In the genomic region with DNA sequence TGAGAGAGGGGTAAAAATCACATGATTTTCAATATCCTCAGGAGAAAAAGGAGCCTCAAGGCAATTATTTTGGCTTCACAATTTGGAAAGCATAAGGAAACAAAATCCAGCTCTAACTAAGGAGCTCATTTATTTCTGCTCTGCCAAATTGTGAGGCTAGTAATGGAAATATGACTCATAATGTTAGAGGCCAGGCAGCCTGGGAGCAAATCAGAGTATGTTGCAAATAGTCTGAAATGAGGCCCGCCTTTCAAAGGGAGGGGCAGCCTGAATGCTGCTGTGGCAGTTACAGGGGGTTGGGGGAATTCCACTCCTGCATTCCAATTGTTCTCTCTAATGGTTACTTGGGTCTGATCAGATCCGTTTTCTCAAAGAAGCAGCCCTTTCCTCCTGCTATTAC, we compare ENCODE assay signal across 12 mouse cellular contexts. TPM values are rescaled to one million over a fixed set of nuclear protein-coding genes. Genes with fewer than 3 reads are reported as not detected.
DNase-seq lines count a peak whose midpoint lies in the region; ATAC-seq and TF ChIP-seq lines count a peak whose summit lies in the region.
"Had no signal": no experiment of that assay in that cellular context is flagged by ENCODE, and none has a peak within 500 bp of the region (broad histone marks: within the 10 kb centered on the region; RNA-seq: fewer than 3 reads in every experiment).

No protein-coding gene starts in this region.

- in situ Hi-C loops in Patski (cut with MboI; ENCODE audit: low pct_unique_long_range_greater_than_20kb): no loop called here

- no peaks in the 10 kb centered on the region; the same call in 1 of the 2 replicates for H3K9me3 ChIP-seq in kidney, embryonic 16.5 days (ENCODE audit: low read length)
- no peaks in the 10 kb centered on the region for H3K9me3 ChIP-seq in midbrain, embryonic 10.5 days (replicated peaks)
- H3K9me3 ChIP-seq: heart, embryonic 15.5 days; limb, embryonic 15.5 days had no signal

- no peaks in the 10 kb centered on the region; the same call in 1 of the 2 replicates for H3K27me3 ChIP-seq in kidney, embryonic 16.5 days (ENCODE audit: insufficient read depth, low read length)
- peaks cover 17% of the 10 kb centered on the region for H3K27me3 ChIP-seq in Patski
- H3K27me3 ChIP-seq in midbrain, embryonic 10.5 days (ENCODE audit: low read depth, poor library complexity, severe bottlenecking): peaks cover 42% of the 10 kb centered on the region
- H3K27me3 ChIP-seq: heart, embryonic 15.5 days; limb, embryonic 15.5 days had no signal

- H3K4me1 ChIP-seq in kidney, embryonic 16.5 days (ENCODE audit: insufficient read depth, low read length): no peaks in the 10 kb centered on the region
- H3K4me1 ChIP-seq in midbrain, embryonic 10.5 days: no peaks in the 10 kb centered on the region
- H3K4me1 ChIP-seq: heart, embryonic 15.5 days; limb, embryonic 15.5 days had no signal

- H3K4me2 ChIP-seq in kidney, embryonic 16.5 days (replicated peaks; ENCODE audit: low read depth, low read length): no peak overlapping the region
- H3K4me2 ChIP-seq: heart, embryonic 15.5 days; limb, embryonic 15.5 days; midbrain, embryonic 11.5 days had no signal

- peak; percentile 13 for DNase-seq in kidney, postnatal 14 days
- DNase-seq in Patski (ENCODE audit: low read depth, low spot score): peak; percentile 12
- peak; percentile 37 for DNase-seq in gastrocnemius, adult 2 months
- peak; percentile 29 for DNase-seq in lung, postnatal 36 days
- DNase-seq in thymus, postnatal 4 days: no peak
- DNase-seq in midbrain, embryonic 10.5 days (ENCODE audit: low spot score): no peak
- DNase-seq: kidney, adult 2 months had no signal

- ATAC-seq in kidney, embryonic 16.5 days (ENCODE audit: low FRiP score, low TSS enrichment): no peak; the same call in 1 of the 2 replicates
- ATAC-seq in Patski: peak; percentile 76
- ATAC-seq: forebrain, embryonic 16.5 days had no signal

- no peak overlapping the region for H3K27ac ChIP-seq in kidney, embryonic 16.5 days (ENCODE audit: low read length)
- peak overlapping the region; percentile 16; the same call in 1 of the 2 replicates for H3K27ac ChIP-seq in gastrocnemius, adult 2 months
- no peak overlapping the region for H3K27ac ChIP-seq in midbrain, embryonic 10.5 days (replicated peaks)
- H3K27ac ChIP-seq: heart, embryonic 15.5 days; limb, embryonic 15.5 days had no signal

- CTCF ChIA-PET in Patski (lab: Charles Lee): interaction anchor here (0.9 kb wide), 1 partner anchor 16 kb away, joined by 3 read pairs; no protein-coding TSS in a partner anchor

- H3K4me3 ChIP-seq in kidney, embryonic 16.5 days (ENCODE audit: low read length): no peak overlapping the region
- no peak overlapping the region for H3K4me3 ChIP-seq in gastrocnemius, adult 2 months
- no peak overlapping the region for H3K4me3 ChIP-seq in midbrain, embryonic 10.5 days
- H3K4me3 ChIP-seq: heart, embryonic 15.5 days; limb, embryonic 15.5 days had no signal

- intact Hi-C loops in gastrocnemius, adult 2 months (cut with DNase I): no loop called here

- no peak for TF ChIP-seq CTCF in Patski (IDR thresholded peaks at IDR 0.05)
- no peak for TF ChIP-seq CTCF in gastrocnemius, adult 2 months (IDR thresholded peaks at IDR 0.05)

- no peaks in the 10 kb centered on the region for H3K36me3 ChIP-seq in kidney, embryonic 16.5 days (ENCODE audit: insufficient read depth, low read length)
- no peaks in the 10 kb centered on the region for H3K36me3 ChIP-seq in midbrain, embryonic 10.5 days
- H3K36me3 ChIP-seq: heart, embryonic 15.5 days; limb, embryonic 15.5 days had no signal

- WGBS in kidney, embryonic 16.5 days: 43% methylated on average over 2 of the region's 2 CpGs
- whole genome bisulfite sequencing in midbrain, embryonic 10.5 days: 43% methylated on average over 2 of the region's 2 CpGs

- H3K9ac ChIP-seq in kidney, embryonic 16.5 days (replicated peaks; ENCODE audit: low read length): no peak overlapping the region
- H3K9ac ChIP-seq: heart, embryonic 15.5 days; limb, embryonic 15.5 days had no signal

- POLR2A ChIA-PET in Patski (lab: Charles Lee): no interaction called here

RNA-seq across cellular contexts. Expression of a gene that starts 20.9 kb away (rescaled TPM):
- polyA plus RNA-seq in kidney, embryonic 16.5 days (2015; fragmentation: Nextera tagmentation; extraction: Ambion mirVana): 2.1 and 2.2 TPM in 2 replicates
- 21.5 TPM for polyA plus RNA-seq in Patski (2021)
- total RNA-seq in gastrocnemius, adult 2 months (2021): 10 to 100 TPM in 1 of 2 experiments, 1 to 10 TPM in 1; 8.9 to 11.0 TPM
- polyA plus RNA-seq in midbrain, embryonic 10.5 days (2016; fragmentation: Nextera tagmentation; extraction: Ambion mirVana): 0.68 and 1.1 TPM in 2 replicates

RNA-seq across cellular contexts. Expression of a gene that starts 48.1 kb away (rescaled TPM):
- polyA plus RNA-seq in kidney, embryonic 16.5 days (2015; fragmentation: Nextera tagmentation; extraction: Ambion mirVana): 8.9 and 9.0 TPM in 2 replicates
- 19.0 TPM for polyA plus RNA-seq in Patski (2021)
- 10 to 100 TPM; 42.6 to 46.9 TPM for total RNA-seq in gastrocnemius, adult 2 months (2021)
- 10.9 and 12.2 TPM in 2 replicates for polyA plus RNA-seq in midbrain, embryonic 10.5 days (2016; fragmentation: Nextera tagmentation; extraction: Ambion mirVana)

Comparison
In these comparisons a context has a peak if more than half of its experiments do, and no peak if none do; other contexts are left out.
1. DNase-seq: peak in kidney, postnatal 14 days (single experiment), Patski (single experiment), gastrocnemius, adult 2 months (single experiment) and lung, postnatal 36 days (single experiment); none in thymus, postnatal 4 days (single experiment) and midbrain, embryonic 10.5 days (single experiment).